Mouse (Mus musculus) frontal cortex, adult 2 months (tissue): Measurements from ENCODE around the gene Mmab. TPM values are rescaled to one million over a fixed set of nuclear protein-coding genes. Genes with fewer than 3 reads are reported as not detected.
A peak's percentile ranks its signal among the peaks of the same experiment; 100 is the strongest.

Experiments
- DNase-seq, 2 experiments: peaks; one replicate each; pipeline ENCODE4 v3.0.0; 2022; ENCODE audit warnings: low spot score in 1 of 2; ENCODE audit errors: extremely low spot score in 1 of 2
- polyA plus RNA-seq: library from polyadenylated mRNA; depleted of rRNA; stranded (reverse); fragments of >200 nt; gene quantifications from 2 replicates; pipeline ENCODE4 v1.2.3, GENCODE M21; 2012

The Mmab gene
- polyA plus RNA-seq, 1 experiment = 31.4 TPM

- no peak for DNase-seq
These were observed 14.1 kb downstream of the Mmab start for GRCm38 (mm10) chr5:114429781-114430180.

- DNase-seq = no peak
These were observed 15.2 kb downstream of the Mmab start for GRCm38 (mm10) chr5:114428621-114429020.

- DNase-seq = no peak
These were observed 17.1 kb downstream of the Mmab start for GRCm38 (mm10) chr5:114426732-114427131.

- DNase-seq = no peak
These were observed 19.9 kb downstream of the Mmab start for GRCm38 (mm10) chr5:114423961-114424360.

GRCm38 (mm10) chr5:114422591-114422990 is 21.3 kb downstream of the Mmab start:
- no peak for DNase-seq

GRCm38 (mm10) chr5:114421561-114422298 is 22.1 kb downstream of the Mmab start:
- no peak for DNase-seq

GRCm38 (mm10) chr5:114418541-114418940 is 25.3 kb downstream of the Mmab start:
- DNase-seq = no peak

GRCm38 (mm10) chr5:114416855-114417254 is 27.0 kb downstream of the Mmab start:
- no peak for DNase-seq

GRCm38 (mm10) chr5:114415606-114416005 is 28.3 kb downstream of the Mmab start:
- DNase-seq = no peak

- no peak for DNase-seq
These were observed 30.7 kb downstream of the Mmab start for GRCm38 (mm10) chr5:114413067-114413735.

GRCm38 (mm10) chr5:114412361-114412998 is 31.4 kb downstream of the Mmab start:
- DNase-seq = no peak

- no peak for DNase-seq
These were observed 33.4 kb downstream of the Mmab start for GRCm38 (mm10) chr5:114410429-114410828.

- DNase-seq = no peak
These were observed 35.0 kb downstream of the Mmab start for GRCm38 (mm10) chr5:114408846-114409245.

GRCm38 (mm10) chr5:114407810-114408209 is 36.0 kb downstream of the Mmab start:
- no peak for DNase-seq

GRCm38 (mm10) chr5:114407269-114407668 is 36.6 kb downstream of the Mmab start:
- DNase-seq = no peak

- DNase-seq = no peak
These were observed 37.3 kb downstream of the Mmab start for GRCm38 (mm10) chr5:114406592-114406991.

- peak in 1 of 2 experiments; percentile 55 for DNase-seq
These were observed 50.7 kb downstream of the Mmab start for GRCm38 (mm10) chr5:114393169-114393568.

- no peak for DNase-seq
These were observed 59.4 kb downstream of the Mmab start for GRCm38 (mm10) chr5:114384448-114384847.

- peak in 1 of 2 experiments; percentile 39 for DNase-seq
These were observed 60.5 kb downstream of the Mmab start for GRCm38 (mm10) chr5:114383184-114383904.
